Mouse (Mus musculus) C2C12 (cell line): ENCODE data around the gene Cnst.

Experiments
- CTCF ChIP-seq: IDR thresholded peaks from one replicate; pipeline ENCODE4 v1.5.1; 2011; ENCODE audit not compliant: control insufficient read depth, insufficient read depth, insufficient read length
- FOSL1 ChIP-seq: IDR thresholded peaks from one replicate; pipeline ENCODE4 v1.8.0; 2011; ENCODE audit warnings: mild to moderate bottlenecking, low read length; ENCODE audit not compliant: poor library complexity, insufficient read depth, severe bottlenecking
- MAX ChIP-seq: IDR thresholded peaks from one replicate; pipeline ENCODE4 v1.6.1; 2011; ENCODE audit warnings: mild to moderate bottlenecking, control low read depth

- TF ChIP-seq MAX (no peak), FOSL1 (no peak), CTCF (no peak)
Measured at GRCm38 (mm10) chr1:179586430-179587095, 40.4 kb downstream of the Cnst start.
